Mouse (Mus musculus): ENCODE measurements around the gene Prkca. TPM values are rescaled to one million over a fixed set of nuclear protein-coding genes. Genes with fewer than 3 reads are reported as not detected.

Prkca gene
- polyA plus RNA-seq, 1 experiment from 2014 or later = 7.0 TPM

DNA sequence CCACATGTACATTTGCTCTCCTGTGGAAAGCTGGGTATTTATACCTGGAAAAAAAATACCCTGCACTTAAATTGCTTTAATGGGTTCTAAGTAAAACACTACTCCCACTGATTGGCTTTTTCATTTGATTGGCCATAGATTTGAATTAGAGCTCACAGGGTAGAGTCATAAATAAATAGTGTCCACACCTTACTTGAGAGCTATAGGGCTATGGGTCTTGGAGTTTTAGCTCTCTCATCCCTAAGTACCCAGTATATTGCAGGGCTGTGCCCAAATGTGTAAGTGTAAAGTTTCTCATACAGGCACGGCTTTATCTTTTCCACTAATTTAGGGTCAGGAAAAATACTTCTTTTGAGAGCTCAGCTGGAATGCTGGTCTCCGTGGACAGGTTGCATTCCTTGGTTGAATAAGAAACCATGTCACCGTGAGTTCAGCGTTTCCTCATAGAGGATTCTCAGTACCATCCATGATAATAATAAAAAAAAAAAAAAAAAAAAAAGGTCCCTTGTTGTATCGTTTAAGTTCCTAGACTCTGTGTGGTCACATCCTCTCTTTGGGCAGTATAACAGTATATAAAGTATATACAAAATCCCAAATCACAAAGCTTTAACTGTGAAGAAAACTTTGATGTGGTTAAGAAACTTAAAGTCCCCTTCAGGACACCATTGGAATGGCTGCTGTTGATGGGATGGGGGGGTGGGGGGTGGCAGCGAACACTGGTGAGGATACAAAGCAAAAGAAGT is 82.8 kb downstream of the Prkca start:
- ATAC-seq (ENCODE audit: low FRiP score, low TSS enrichment) = no peak
- Histone ChIP-seq H3K9me3 (ENCODE audit: low read length) (no peaks in the 10 kb centered on the region), H3K4me2 (replicated peaks; ENCODE audit: low read depth, low read length) (no peak overlapping the region), H3K4me1 (ENCODE audit: insufficient read depth, low read length) (peaks cover 27% of the 10 kb centered on the region), H3K36me3 (ENCODE audit: insufficient read depth, low read length) (no peaks in the 10 kb centered on the region), H3K9ac (replicated peaks; ENCODE audit: low read length) (no peak overlapping the region), H3K27ac (ENCODE audit: low read length) (no peak overlapping the region), H3K27me3 (ENCODE audit: insufficient read depth, low read length) (no peaks in the 10 kb centered on the region), H3K4me3 (ENCODE audit: low read length) (no peak overlapping the region)
- WGBS = 58% methylated on average over 6 of the region's 6 CpGs

DNA sequence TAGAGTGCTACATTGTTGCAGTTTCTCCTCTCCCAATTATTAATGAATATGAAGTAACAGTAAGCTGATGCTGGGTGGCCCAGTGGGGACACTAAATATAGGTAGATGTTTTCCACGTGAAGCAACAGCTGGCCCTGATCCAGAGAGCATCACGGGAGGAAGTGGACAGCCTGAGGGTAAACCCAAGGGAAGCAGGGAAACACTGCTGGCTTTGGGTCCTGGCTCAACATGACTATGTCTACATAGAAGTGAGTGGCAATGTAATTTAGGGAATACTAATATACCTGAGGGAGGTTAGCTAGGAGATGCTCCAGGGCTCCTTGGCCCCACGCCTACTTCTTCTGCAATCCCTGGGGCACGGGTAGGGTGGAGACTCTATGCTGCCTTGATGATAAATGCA is 84.3 kb downstream of the Prkca start:
- H3K27me3 ChIP-seq (ENCODE audit: insufficient read depth, low read length) = no peaks in the 10 kb centered on the region
- no peak overlapping the region for H3K4me2 ChIP-seq (replicated peaks; ENCODE audit: low read depth, low read length)
- H3K36me3 ChIP-seq (ENCODE audit: insufficient read depth, low read length) = no peaks in the 10 kb centered on the region
- 58% methylated on average over 4 of the region's 4 CpGs for WGBS
- H3K9ac ChIP-seq (replicated peaks; ENCODE audit: low read length) = no peak overlapping the region
- H3K9me3 ChIP-seq (ENCODE audit: low read length) = no peaks in the 10 kb centered on the region
- no peak for ATAC-seq (ENCODE audit: low FRiP score, low TSS enrichment)
- H3K4me3 ChIP-seq (ENCODE audit: low read length) = no peak overlapping the region
- H3K27ac ChIP-seq (ENCODE audit: low read length) = no peak overlapping the region
- H3K4me1 ChIP-seq (ENCODE audit: insufficient read depth, low read length) = peaks cover 42% of the 10 kb centered on the region

DNA sequence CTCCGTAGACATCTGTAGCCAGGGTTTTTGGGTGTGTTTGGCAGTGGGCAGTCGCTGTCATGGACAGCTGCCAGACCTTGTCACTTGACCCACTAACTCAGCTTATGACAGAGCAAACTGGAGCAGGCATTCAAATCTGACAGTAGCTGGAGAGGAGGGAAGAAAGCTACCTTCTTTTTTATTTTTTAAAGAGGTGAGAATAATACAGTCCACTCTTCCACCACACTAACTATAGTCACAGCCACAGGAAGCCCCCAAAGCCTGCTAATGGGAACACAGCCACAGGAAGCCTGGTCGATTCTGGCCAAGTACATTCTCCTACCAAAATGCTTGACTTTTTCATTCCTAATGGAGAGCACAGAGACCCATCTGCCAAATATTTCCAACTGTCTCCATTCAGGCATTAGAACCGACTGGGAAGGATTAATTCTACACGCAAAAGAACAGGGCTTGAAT is 84.9 kb downstream of the Prkca start:
- Histone ChIP-seq H3K4me3 (ENCODE audit: low read length) (no peak overlapping the region), H3K27me3 (ENCODE audit: insufficient read depth, low read length) (no peaks in the 10 kb centered on the region), H3K9ac (replicated peaks; ENCODE audit: low read length) (no peak overlapping the region), H3K4me1 (ENCODE audit: insufficient read depth, low read length) (peaks cover 48% of the 10 kb centered on the region), H3K4me2 (replicated peaks; ENCODE audit: low read depth, low read length) (no peak overlapping the region), H3K27ac (ENCODE audit: low read length) (0 out of 2 replicates have a peak overlapping the region, but pooled peaks have one; percentile 3), H3K9me3 (ENCODE audit: low read length) (no peaks in the 10 kb centered on the region), H3K36me3 (ENCODE audit: insufficient read depth, low read length) (no peaks in the 10 kb centered on the region)
- ATAC-seq (ENCODE audit: low FRiP score, low TSS enrichment) = no peak
- WGBS = 66% methylated on average over 5 of the region's 5 CpGs

DNA sequence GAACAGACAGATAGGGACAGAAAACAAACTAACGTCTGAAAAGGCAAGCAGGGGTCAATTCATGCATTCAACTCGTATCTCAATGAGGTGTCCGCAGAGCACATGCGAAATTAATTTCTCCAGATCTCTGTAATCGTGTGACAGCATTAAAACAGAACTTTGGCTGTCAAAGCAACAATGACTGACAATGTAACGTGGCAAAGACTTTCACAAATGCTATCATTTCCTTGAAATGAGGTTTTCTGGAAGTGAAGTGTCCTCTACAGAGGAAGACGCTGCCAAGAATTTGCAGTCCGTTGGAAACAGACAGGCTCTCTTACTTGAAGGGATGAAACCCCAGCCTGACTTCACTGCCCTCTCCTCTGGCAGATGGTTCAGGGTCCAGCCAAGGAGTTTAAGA is 85.8 kb downstream of the Prkca start:
- H3K27me3 ChIP-seq (ENCODE audit: insufficient read depth, low read length) = no peaks in the 10 kb centered on the region
- ATAC-seq (ENCODE audit: low FRiP score, low TSS enrichment) = no peak
- no peak overlapping the region for H3K27ac ChIP-seq (ENCODE audit: low read length)
- no peaks in the 10 kb centered on the region for H3K36me3 ChIP-seq (ENCODE audit: insufficient read depth, low read length)
- H3K9me3 ChIP-seq (ENCODE audit: low read length) = no peaks in the 10 kb centered on the region
- no peak overlapping the region for H3K4me3 ChIP-seq (ENCODE audit: low read length)
- peaks cover 57% of the 10 kb centered on the region for H3K4me1 ChIP-seq (ENCODE audit: insufficient read depth, low read length)
- no peak overlapping the region for H3K4me2 ChIP-seq (replicated peaks; ENCODE audit: low read depth, low read length)
- 82% methylated on average over 8 of the region's 8 CpGs for WGBS
- no peak overlapping the region for H3K9ac ChIP-seq (replicated peaks; ENCODE audit: low read length)

DNA sequence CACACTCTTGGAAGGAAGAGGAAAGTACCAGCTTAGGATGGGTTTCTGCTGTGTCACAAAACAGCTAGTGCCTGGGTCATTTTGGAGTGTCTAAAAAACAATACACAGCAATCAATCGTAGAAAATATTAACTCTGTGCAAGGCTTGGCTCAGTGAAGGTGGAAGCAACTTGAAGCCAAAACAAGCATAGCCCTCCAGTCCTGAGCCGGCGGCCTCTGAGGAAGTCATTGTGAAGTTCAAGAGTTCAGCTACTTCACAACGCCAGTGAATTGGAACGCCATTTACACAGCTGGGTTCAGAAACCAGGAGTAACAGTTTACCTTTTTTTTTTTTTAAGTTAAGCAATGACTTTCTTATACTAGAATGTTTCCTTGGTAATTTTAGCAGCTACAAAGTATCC is 89.0 kb downstream of the Prkca start:
- peak overlapping the region; percentile 90 for H3K27ac ChIP-seq (ENCODE audit: low read length)
- no peaks in the 10 kb centered on the region for H3K36me3 ChIP-seq (ENCODE audit: insufficient read depth, low read length)
- H3K9ac ChIP-seq (replicated peaks; ENCODE audit: low read length) = no peak overlapping the region
- H3K27me3 ChIP-seq (ENCODE audit: insufficient read depth, low read length) = no peaks in the 10 kb centered on the region
- H3K4me3 ChIP-seq (ENCODE audit: low read length) = no peak overlapping the region
- H3K9me3 ChIP-seq (ENCODE audit: low read length) = no peaks in the 10 kb centered on the region
- H3K4me1 ChIP-seq (ENCODE audit: insufficient read depth, low read length) = peaks cover 84% of the 10 kb centered on the region
- H3K4me2 ChIP-seq (replicated peaks; ENCODE audit: low read depth, low read length) = no peak overlapping the region
- peak; percentile 82 for ATAC-seq (ENCODE audit: low FRiP score, low TSS enrichment)
- 9% methylated on average over 5 of the region's 5 CpGs for WGBS

DNA sequence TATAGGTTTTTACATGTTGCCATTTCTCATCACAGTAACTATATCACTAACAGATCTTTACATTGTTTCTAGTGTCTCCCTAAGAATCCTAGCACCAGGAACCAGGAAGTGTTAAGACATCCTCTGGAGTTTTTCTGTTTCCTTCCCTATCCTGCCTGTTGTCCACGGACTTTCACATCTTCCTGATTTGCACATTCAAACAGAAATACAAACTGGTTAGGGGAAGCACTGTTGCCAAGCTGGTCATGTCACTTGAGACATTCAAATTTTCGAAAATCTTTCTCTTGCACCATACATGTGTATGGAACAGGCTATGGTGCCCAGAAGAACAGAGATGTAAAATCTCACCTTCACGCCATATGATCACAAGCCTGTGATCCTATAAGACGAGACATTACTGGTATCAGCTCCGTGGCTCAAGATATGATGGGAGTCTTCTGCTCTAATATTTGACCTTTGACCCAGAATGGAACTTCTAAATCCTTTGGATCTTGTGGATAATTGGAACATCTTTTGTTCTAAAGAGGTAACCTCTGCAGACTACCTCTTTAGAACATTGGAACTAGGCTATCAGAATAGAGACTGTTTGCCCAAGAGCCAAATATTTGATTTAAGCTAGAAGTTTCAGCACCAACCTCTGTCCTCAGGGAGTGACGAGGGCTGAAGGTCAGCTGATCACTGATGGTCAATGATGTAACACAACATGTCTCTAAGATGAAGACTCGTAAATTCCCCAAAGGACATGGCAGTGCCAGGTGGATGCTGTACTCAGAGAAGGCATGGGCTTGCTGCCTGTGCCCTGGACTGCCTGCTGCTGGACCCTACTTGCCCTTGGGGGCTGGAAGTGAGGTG is 91.6 kb downstream of the Prkca start:
- H3K4me1 ChIP-seq (ENCODE audit: insufficient read depth, low read length) = peaks cover 73% of the 10 kb centered on the region

DNA sequence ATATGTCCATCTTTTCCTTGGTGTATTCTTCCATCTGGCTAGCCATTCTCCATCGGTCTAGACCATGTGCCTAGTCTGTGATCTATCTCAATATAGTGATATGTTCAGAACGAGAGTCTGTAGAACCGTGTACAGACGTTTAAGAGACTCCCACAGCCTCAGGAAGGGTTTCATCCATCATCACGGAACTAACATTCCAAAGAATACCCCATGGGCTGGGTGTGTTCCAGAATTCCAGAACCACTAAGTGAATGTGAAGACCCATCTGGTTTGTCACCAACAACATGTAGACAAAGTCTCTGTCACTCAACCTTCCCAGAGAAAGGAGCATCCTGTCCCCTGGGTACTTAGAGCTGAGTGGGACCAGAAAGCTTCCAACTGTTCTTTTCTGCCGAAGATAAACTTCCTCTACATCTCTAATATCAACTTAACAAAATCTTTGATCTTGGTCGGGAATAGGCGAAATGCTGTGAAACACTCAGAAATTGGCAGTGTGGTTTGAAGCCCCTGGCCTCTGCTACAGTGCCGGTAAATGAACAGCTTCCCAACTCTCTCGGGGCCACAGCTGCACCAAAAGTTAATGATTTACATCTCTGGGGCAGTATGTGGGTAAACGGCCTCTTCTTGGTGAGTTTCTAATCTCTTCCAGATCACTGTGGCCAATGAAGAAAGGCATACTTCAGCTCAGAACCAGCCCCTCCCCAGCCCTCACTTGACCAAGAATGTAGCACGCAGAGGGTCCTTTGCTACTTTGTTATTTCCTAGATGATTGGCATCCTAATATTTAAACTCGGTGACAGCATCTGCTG is 92.7 kb downstream of the Prkca start:
- Histone ChIP-seq H3K27ac (ENCODE audit: low read length) (peak overlapping the region; percentile 68), H3K9ac (replicated peaks; ENCODE audit: low read length) (no peak overlapping the region), H3K9me3 (ENCODE audit: low read length) (no peaks in the 10 kb centered on the region), H3K4me1 (ENCODE audit: insufficient read depth, low read length) (peaks cover 70% of the 10 kb centered on the region), H3K4me2 (replicated peaks; ENCODE audit: low read depth, low read length) (no peak overlapping the region), H3K27me3 (ENCODE audit: insufficient read depth, low read length) (no peaks in the 10 kb centered on the region), H3K4me3 (ENCODE audit: low read length) (no peak overlapping the region), H3K36me3 (ENCODE audit: insufficient read depth, low read length) (no peaks in the 10 kb centered on the region)
- WGBS = 56% methylated on average over 13 of the region's 13 CpGs
- ATAC-seq (ENCODE audit: low FRiP score, low TSS enrichment) = peak; percentile 69; the same call in 1 of the 2 replicates

More for the DNA sequence above, 91.6 kb downstream of the Prkca start:
- Histone ChIP-seq H3K9ac (replicated peaks; ENCODE audit: low read length) (no peak overlapping the region), H3K4me3 (ENCODE audit: low read length) (no peak overlapping the region), H3K27me3 (ENCODE audit: insufficient read depth, low read length) (no peaks in the 10 kb centered on the region), H3K4me2 (replicated peaks; ENCODE audit: low read depth, low read length) (no peak overlapping the region), H3K36me3 (ENCODE audit: insufficient read depth, low read length) (no peaks in the 10 kb centered on the region), H3K27ac (ENCODE audit: low read length) (peak overlapping the region; percentile 68; the same call in 1 of the 2 replicates), H3K9me3 (ENCODE audit: low read length) (no peaks in the 10 kb centered on the region)
- WGBS = 77% methylated on average over 7 of the region's 7 CpGs
- ATAC-seq (ENCODE audit: low FRiP score, low TSS enrichment) = no peak

DNA sequence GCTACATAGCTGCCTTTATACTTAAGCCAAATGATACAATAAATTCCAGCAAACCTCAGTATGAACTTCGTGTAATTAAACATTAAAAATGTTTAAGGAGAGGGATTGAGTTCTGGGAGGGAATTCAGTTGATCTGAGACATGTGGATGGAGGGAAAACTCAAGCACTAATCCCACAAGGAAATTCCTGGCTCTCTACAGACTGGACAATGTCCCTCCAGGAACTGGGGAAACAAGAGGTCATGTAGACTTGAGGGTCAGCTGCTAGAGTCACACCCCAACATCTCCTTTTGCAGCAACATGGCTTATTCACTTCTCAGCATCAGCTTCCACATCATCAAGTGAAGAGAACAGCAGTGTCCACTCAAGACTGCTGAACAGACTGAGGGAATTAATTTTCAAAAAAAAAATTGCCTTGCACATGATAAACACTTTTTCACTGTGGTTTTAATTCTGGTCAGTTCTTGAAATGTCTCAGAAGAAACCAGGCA is 93.5 kb downstream of the Prkca start:
- 59% methylated on average over 1 of the region's 1 CpGs for WGBS
- peaks cover 61% of the 10 kb centered on the region for H3K4me1 ChIP-seq (ENCODE audit: insufficient read depth, low read length)
- no peaks in the 10 kb centered on the region for H3K9me3 ChIP-seq (ENCODE audit: low read length)
- H3K27me3 ChIP-seq (ENCODE audit: insufficient read depth, low read length) = no peaks in the 10 kb centered on the region
- no peak overlapping the region for H3K4me3 ChIP-seq (ENCODE audit: low read length)
- no peaks in the 10 kb centered on the region for H3K36me3 ChIP-seq (ENCODE audit: insufficient read depth, low read length)
- H3K9ac ChIP-seq (replicated peaks; ENCODE audit: low read length) = no peak overlapping the region
- H3K4me2 ChIP-seq (replicated peaks; ENCODE audit: low read depth, low read length) = no peak overlapping the region
- no peak for ATAC-seq (ENCODE audit: low FRiP score, low TSS enrichment)
- peak overlapping the region; percentile 68 for H3K27ac ChIP-seq (ENCODE audit: low read length)

DNA sequence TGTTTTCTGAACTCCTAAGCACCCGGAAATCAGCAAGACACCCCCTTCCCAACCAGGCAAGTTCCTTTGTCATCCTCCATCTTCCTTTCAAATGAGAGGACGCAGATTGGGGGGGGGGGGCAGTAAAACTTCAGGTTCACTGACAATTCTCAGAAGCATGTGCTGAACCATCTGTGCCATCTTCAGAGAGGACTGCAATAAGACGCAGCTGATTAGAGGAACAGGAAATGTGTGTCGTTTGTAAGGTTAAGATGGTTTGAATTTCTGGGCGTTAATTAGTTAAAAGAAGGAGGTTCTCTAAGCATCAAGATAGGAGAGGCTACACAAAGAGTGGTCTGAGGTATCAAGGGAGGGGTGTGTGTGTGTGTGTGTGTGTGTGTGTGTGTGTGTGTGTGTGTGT is 94.2 kb downstream of the Prkca start:
- H3K9ac ChIP-seq (replicated peaks; ENCODE audit: low read length) = no peak overlapping the region
- peaks cover 54% of the 10 kb centered on the region for H3K4me1 ChIP-seq (ENCODE audit: insufficient read depth, low read length)
- ATAC-seq (ENCODE audit: low FRiP score, low TSS enrichment) = no peak
- no peak overlapping the region; the same call in 1 of the 2 replicates for H3K27ac ChIP-seq (ENCODE audit: low read length)
- no peaks in the 10 kb centered on the region for H3K27me3 ChIP-seq (ENCODE audit: insufficient read depth, low read length)
- no peaks in the 10 kb centered on the region for H3K36me3 ChIP-seq (ENCODE audit: insufficient read depth, low read length)
- no peak overlapping the region for H3K4me3 ChIP-seq (ENCODE audit: low read length)
- H3K4me2 ChIP-seq (replicated peaks; ENCODE audit: low read depth, low read length) = no peak overlapping the region
- no peaks in the 10 kb centered on the region for H3K9me3 ChIP-seq (ENCODE audit: low read length)
- 48% methylated on average over 5 of the region's 5 CpGs for WGBS

Measured in kidney, embryonic 16.5 days (tissue).